Mouse (Mus musculus): ENCODE measurements around the gene Ptf1a.

Gene Ptf1a

GRCm38 (mm10) chr2:19444346-19444745 lies 1.1 kb upstream of the Ptf1a start:
- TF ChIP-seq GATA4 (IDR thresholded peaks at IDR 0.05; ENCODE audit: insufficient replicate concordance, low read length) = no peak

GRCm38 (mm10) chr2:19445871-19446501 lies 523 bp downstream of the Ptf1a start:
- no peak for TF ChIP-seq GATA4 (IDR thresholded peaks at IDR 0.05; ENCODE audit: insufficient replicate concordance, low read length)

DNA sequence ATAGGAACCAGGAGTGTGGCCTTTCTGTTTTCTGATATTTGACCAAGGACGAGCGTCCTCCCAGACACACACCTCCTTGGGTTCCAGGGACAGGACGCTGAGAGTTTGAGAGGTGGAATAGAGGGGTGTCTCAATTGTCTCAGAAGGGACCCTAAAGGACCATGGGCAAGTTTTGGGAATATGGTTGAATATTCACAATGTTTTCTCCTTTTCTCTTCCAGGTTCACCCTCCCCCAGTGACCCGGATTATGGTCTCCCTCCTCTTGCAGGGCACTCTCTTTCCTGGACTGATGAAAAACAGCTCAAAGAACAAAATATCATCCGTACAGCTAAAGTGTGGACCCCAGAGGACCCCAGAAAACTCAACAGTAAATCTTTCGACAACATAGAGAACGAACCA lies 1.3 kb downstream of the Ptf1a start:
- no peak for TF ChIP-seq GATA4 (IDR thresholded peaks at IDR 0.05; ENCODE audit: insufficient replicate concordance, low read length)

DNA sequence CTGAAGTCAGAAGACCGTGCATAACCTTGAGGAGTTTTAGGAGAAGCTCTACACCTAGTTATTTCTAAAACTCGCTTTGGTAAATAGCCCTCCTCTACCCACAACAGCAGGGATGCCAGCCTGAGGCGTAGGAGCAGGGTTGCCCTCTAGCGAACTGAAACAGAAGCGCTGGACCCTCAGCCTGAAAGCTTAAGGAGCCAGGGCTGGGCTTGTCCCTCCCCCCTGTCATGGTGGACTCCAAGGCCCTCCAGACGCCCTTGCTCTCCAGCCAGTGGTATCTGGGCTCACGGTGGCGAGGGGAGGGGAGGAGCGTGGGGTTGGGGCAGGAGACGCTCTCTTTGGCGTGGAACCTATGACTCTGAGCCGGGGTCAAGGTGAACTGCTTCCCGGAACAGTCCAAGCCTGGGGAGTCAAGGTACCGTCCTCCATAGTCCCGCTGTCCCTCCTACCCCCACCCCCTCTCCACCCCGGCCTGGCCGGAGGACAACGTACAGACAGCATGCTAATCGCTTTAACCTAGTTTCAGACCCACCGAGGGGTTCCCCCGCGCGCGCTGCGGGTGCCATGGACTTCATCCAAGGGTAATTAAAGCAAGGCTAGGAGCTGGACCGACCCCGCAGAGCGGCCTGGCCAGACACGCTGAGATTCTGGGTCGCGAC lies 2.7 kb downstream of the Ptf1a start:
- no peak for TF ChIP-seq GATA4 (IDR thresholded peaks at IDR 0.05; ENCODE audit: insufficient replicate concordance, low read length)

- no peak for TF ChIP-seq GATA4 (IDR thresholded peaks at IDR 0.05; ENCODE audit: insufficient replicate concordance, low read length)
Measured at GRCm38 (mm10) chr2:19449308-19449707, 3.8 kb downstream of the Ptf1a start.

GRCm38 (mm10) chr2:19452531-19453055 lies 7.1 kb downstream of the Ptf1a start:
- no peak for TF ChIP-seq GATA4 (IDR thresholded peaks at IDR 0.05; ENCODE audit: insufficient replicate concordance, low read length)

GRCm38 (mm10) chr2:19455228-19455627 lies 9.8 kb downstream of the Ptf1a start:
- no peak for TF ChIP-seq GATA4 (IDR thresholded peaks at IDR 0.05; ENCODE audit: insufficient replicate concordance, low read length)

- TF ChIP-seq GATA4 (IDR thresholded peaks at IDR 0.05; ENCODE audit: insufficient replicate concordance, low read length) = no peak
Measured at GRCm38 (mm10) chr2:19455857-19456482, 10.5 kb downstream of the Ptf1a start.

DNA sequence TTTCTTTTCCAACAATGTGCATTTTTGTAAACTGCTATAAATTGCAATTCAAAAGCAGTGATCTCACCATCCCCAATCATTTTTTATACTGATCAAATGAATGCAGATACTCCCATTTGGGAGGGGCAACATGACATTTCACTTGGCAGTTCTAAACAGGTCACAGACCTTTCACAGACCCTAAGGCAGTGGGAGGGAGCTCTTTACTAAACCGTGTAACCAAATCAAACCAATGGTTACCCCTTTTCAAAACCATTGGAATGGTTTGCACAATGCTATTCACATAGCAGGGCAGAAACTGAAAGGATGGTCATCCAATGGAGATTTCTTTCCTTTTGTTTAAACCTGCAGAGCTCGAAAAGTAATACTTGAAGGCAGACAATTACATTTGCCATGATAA lies 13.3 kb downstream of the Ptf1a start:
- no peak for TF ChIP-seq GATA4 (IDR thresholded peaks at IDR 0.05; ENCODE audit: insufficient replicate concordance, low read length)

DNA sequence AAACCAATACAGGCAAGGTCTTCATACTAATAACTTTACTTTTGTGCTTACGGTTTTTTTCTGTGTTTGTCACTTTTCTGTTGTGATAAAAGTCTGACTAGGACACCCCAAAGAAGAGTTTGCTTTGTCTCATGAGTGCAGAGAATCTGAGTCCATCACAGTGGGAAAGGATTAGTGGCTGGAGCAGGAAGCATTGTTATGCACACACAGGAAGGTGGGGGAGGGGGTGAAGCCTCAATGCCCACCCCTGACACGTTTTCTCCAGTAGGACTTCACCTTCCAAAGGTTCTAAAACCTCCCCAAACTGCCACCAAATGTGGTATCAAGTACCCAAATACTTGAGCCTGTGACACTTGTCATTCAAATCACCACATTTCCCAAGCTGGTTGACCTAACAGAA lies 16.5 kb downstream of the Ptf1a start:
- no peak for TF ChIP-seq GATA4 (IDR thresholded peaks at IDR 0.05; ENCODE audit: insufficient replicate concordance, low read length)

DNA sequence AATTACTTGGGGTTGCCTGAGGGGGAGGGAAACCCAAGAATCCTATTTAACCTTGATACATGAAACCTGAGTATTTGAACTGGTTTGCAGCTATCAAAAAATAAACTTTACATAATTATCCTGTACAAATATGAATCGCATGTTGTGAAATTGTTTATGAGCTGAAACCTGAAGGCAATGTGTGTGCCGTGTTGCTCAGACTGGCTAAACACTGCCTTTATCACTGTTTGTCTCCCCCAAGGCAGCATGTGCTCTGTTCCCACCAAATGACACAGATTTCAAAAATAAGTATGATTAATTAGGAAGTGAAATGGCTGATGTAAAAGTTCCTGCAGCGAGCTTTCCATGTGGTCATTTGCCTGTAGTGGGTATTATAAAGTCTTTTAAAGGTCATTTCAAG lies 44.8 kb downstream of the Ptf1a start:
- TF ChIP-seq GATA4 (IDR thresholded peaks at IDR 0.05; ENCODE audit: insufficient replicate concordance, low read length) = no peak
